Mouse (Mus musculus): ENCODE results near the gene Thada. TPM values are rescaled to one million over a fixed set of nuclear protein-coding genes. Genes with fewer than 3 reads are reported as not detected.

Gene Thada
- polyA plus RNA-seq, 1 experiment from 2014 or later: 8.1 TPM

DNA sequence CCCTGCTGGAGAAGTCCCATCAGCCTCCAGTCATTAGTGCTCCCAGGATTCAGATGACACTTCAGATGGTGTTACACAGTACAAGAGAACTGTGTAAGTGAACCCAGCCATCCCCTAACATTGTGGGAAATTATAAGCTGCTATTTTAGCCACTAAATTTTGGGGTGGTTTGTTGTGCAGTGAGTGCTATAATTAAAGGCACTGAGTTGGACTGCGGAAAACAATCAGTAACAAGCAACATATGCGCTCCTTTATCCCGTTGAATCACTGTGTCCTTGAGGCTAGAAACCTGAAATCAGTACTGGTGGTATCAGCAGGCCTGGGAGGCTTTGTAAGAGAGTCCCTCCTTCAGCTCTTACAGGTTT is 113.2 kb downstream of the Thada start:
- H3K27ac ChIP-seq (replicated peaks in 1 of 2; ENCODE audit: control insufficient read depth in 1 of 2, insufficient read depth in 1 of 2, low read depth in 2 of 2, low read length in 2 of 2): no peak overlapping the region
- H3K27me3 ChIP-seq (ENCODE audit: control insufficient read depth, insufficient read depth, low read length): no peaks in the 10 kb centered on the region
- no peak overlapping the region for H3K4me2 ChIP-seq (ENCODE audit: low read length)
- no peak overlapping the region for H3K4me3 ChIP-seq (ENCODE audit: control insufficient read depth in 1 of 2, insufficient read depth in 1 of 2, low read depth in 1 of 2, low read length in 2 of 2)
- WGBS: 90% methylated on average over 3 of the region's 3 CpGs
- H3K4me1 ChIP-seq (ENCODE audit: control insufficient read depth in 2 of 2, insufficient read depth in 2 of 2, low read length in 2 of 2): 0 out of 4 replicates have a peak, but pooled peaks cover 0 to 3% of the 10 kb centered on the region in 2 experiments
- ATAC-seq (ENCODE audit: insufficient number of reproducible peaks, insufficient read depth, low FRiP score, low read depth): no peak
- peaks cover 6% of the 10 kb centered on the region; the same call in 1 of the 2 replicates for H3K36me3 ChIP-seq (ENCODE audit: control insufficient read depth, insufficient read depth, low read length)
- no peak overlapping the region for H3K9ac ChIP-seq (ENCODE audit: low read length)
- H3K9me3 ChIP-seq (ENCODE audit: control insufficient read depth, low read length): no peaks in the 10 kb centered on the region

DNA sequence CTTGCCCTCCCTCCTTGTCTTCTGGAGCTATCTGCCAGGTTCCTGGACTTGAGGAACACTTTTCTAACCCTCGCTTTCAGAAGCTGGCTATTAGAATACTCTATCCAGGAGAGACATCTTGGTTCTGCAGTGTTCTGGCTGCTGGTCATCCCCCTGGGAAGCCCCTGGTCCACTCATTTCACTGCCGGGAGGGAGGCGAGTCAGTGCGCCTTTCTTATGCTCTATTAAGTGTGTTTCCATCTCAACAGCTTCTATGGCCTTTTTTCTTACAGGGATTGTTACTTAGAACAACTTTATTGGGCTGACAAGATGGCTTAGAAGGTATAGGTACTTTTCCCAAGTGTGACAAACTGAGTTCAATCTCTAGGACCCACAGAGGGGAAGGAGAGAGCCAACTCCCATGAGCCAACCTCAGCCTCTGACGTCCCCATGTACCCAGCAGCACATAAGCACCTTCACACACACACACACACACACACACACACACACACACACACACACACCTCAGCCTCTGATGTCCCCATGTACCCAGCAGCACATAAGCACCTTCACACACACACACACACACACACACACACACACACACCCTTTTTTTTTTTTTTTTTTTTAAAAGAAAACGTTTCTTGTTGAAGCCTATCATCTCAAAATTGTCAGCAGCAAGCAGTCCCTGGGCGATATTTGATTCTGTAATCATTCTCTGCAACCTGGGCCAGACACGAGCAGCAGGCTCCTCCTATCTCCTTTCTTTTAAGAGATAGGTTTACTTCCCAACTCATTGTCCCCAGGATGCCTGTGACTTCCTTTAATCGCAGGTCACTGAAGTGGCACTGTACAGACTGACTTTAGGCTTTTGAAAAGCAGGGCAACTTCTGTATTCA is 113.9 kb downstream of the Thada start:
- Histone ChIP-seq H3K4me3 (ENCODE audit: control insufficient read depth in 1 of 2, insufficient read depth in 1 of 2, low read depth in 1 of 2, low read length in 2 of 2) (no peak overlapping the region), H3K4me2 (ENCODE audit: low read length) (no peak overlapping the region), H3K36me3 (ENCODE audit: control insufficient read depth, insufficient read depth, low read length) (0 out of 2 replicates have a peak, but pooled peaks cover 4% of the 10 kb centered on the region), H3K4me1 (ENCODE audit: control insufficient read depth in 2 of 2, insufficient read depth in 2 of 2, low read length in 2 of 2) (0 out of 4 replicates have a peak, but pooled peaks cover 0 to 3% of the 10 kb centered on the region in 2 experiments), H3K9me3 (ENCODE audit: control insufficient read depth, low read length) (no peaks in the 10 kb centered on the region), H3K9ac (ENCODE audit: low read length) (no peak overlapping the region), H3K27me3 (ENCODE audit: control insufficient read depth, insufficient read depth, low read length) (no peaks in the 10 kb centered on the region), H3K27ac (replicated peaks in 1 of 2; ENCODE audit: control insufficient read depth in 1 of 2, insufficient read depth in 1 of 2, low read depth in 2 of 2, low read length in 2 of 2) (no peak overlapping the region)
- 61% methylated on average over 9 of the region's 9 CpGs for WGBS
- no peak for ATAC-seq (ENCODE audit: insufficient number of reproducible peaks, insufficient read depth, low FRiP score, low read depth)

DNA sequence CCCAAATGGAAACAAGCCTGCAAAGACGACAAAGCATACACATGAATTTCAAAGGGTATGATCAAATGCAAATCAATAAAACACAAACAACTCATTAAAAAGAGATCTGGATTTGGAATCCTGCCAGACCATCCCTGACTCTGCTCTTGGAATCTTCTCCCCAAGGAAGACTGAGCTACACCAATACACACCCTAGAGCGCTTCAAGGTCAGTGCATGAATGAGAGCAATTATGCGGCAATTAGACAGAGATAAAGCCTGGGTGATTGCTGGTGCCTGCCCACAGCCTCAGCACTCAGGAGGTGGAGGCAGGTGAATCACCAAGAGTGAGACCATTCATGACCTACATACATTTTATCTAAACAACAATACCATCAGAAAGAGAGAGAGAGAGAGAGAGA is 114.7 kb downstream of the Thada start:
- H3K4me2 ChIP-seq (ENCODE audit: low read length): no peak overlapping the region
- H3K27ac ChIP-seq (replicated peaks in 1 of 2; ENCODE audit: control insufficient read depth in 1 of 2, insufficient read depth in 1 of 2, low read depth in 2 of 2, low read length in 2 of 2): no peak overlapping the region
- no peaks in the 10 kb centered on the region for H3K4me1 ChIP-seq (ENCODE audit: control insufficient read depth in 2 of 2, insufficient read depth in 2 of 2, low read length in 2 of 2)
- H3K36me3 ChIP-seq (ENCODE audit: control insufficient read depth, insufficient read depth, low read length): peaks cover 7% of the 10 kb centered on the region; the same call in 1 of the 2 replicates
- 72% methylated on average over 3 of the region's 3 CpGs for WGBS
- H3K9me3 ChIP-seq (ENCODE audit: control insufficient read depth, low read length): no peaks in the 10 kb centered on the region
- no peak overlapping the region for H3K4me3 ChIP-seq (ENCODE audit: control insufficient read depth in 1 of 2, insufficient read depth in 1 of 2, low read depth in 1 of 2, low read length in 2 of 2)
- no peak for ATAC-seq (ENCODE audit: insufficient number of reproducible peaks, insufficient read depth, low FRiP score, low read depth)
- no peaks in the 10 kb centered on the region for H3K27me3 ChIP-seq (ENCODE audit: control insufficient read depth, insufficient read depth, low read length)
- no peak overlapping the region for H3K9ac ChIP-seq (ENCODE audit: low read length)

DNA sequence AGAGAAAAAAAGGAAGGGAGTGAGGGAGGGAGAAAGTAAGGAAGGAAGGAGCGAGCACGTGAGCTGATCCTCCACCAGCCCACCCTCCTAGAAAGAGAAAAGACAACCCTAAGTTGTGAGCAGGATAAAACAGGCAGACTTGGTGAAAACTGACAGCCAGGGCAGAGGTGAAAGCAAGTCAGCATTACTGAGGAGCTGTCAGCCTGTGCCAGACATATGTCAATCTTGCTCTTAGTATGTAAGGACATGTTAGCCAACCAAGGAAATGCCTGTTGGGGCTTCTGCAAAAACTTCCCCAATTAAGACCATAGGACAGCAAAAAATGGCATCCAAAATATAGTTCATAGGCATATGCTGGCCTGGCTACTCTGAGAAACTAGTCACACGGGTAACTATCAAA is 117.1 kb downstream of the Thada start:
- Histone ChIP-seq H3K4me3 (ENCODE audit: control insufficient read depth in 1 of 2, insufficient read depth in 1 of 2, low read depth in 1 of 2, low read length in 2 of 2) (no peak overlapping the region), H3K4me1 (ENCODE audit: control insufficient read depth in 2 of 2, insufficient read depth in 2 of 2, low read length in 2 of 2) (no peaks in the 10 kb centered on the region)
- 85% methylated on average over 3 of the region's 3 CpGs for WGBS

DNA sequence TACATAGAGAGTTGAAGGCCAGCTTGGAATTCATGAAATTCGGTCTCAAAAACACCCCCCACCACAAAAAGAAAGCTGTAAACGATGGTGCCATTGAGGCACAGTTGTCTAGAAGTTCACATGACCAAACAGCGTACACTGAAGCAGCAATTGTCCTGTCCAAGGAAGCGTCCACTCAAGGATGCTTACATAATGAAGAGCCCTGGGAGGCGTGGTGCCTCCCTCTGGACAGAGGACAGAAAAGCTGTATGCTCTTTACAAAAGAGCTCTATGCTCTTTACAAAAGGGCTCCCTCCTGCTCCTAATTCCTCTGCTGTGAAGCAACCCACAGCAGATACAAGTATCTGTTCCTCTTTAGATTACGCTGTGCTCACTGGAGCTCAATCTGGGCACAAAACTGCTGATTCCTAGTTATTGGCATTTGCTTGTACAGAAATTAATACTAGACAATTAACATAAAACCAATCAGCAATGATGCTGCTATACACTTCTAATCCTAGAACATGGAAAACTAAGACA is 123.6 kb downstream of the Thada start:
- H3K9me3 ChIP-seq (ENCODE audit: control insufficient read depth, low read length): no peaks in the 10 kb centered on the region
- no peaks in the 10 kb centered on the region for H3K4me1 ChIP-seq (ENCODE audit: control insufficient read depth in 2 of 2, insufficient read depth in 2 of 2, low read length in 2 of 2)
- H3K36me3 ChIP-seq (ENCODE audit: control insufficient read depth, insufficient read depth, low read length): peaks cover 4% of the 10 kb centered on the region; the same call in 1 of the 2 replicates
- no peaks in the 10 kb centered on the region for H3K27me3 ChIP-seq (ENCODE audit: control insufficient read depth, insufficient read depth, low read length)
- no peak overlapping the region for H3K4me3 ChIP-seq (ENCODE audit: control insufficient read depth in 1 of 2, insufficient read depth in 1 of 2, low read depth in 1 of 2, low read length in 2 of 2)
- 86% methylated on average over 6 of the region's 6 CpGs for WGBS
- ATAC-seq (ENCODE audit: insufficient number of reproducible peaks, insufficient read depth, low FRiP score, low read depth): no peak
- H3K27ac ChIP-seq (replicated peaks in 1 of 2; ENCODE audit: control insufficient read depth in 1 of 2, insufficient read depth in 1 of 2, low read depth in 2 of 2, low read length in 2 of 2): no peak overlapping the region
- H3K9ac ChIP-seq (ENCODE audit: low read length): no peak overlapping the region
- no peak overlapping the region for H3K4me2 ChIP-seq (ENCODE audit: low read length)

More for the DNA sequence above, 117.1 kb downstream of the Thada start:
- ATAC-seq (ENCODE audit: insufficient number of reproducible peaks, insufficient read depth, low FRiP score, low read depth): no peak
- no peak overlapping the region for H3K27ac ChIP-seq (replicated peaks in 1 of 2; ENCODE audit: control insufficient read depth in 1 of 2, insufficient read depth in 1 of 2, low read depth in 2 of 2, low read length in 2 of 2)
- no peaks in the 10 kb centered on the region for H3K27me3 ChIP-seq (ENCODE audit: control insufficient read depth, insufficient read depth, low read length)
- H3K4me2 ChIP-seq (ENCODE audit: low read length): no peak overlapping the region
- no peak overlapping the region for H3K9ac ChIP-seq (ENCODE audit: low read length)
- peaks cover 8% of the 10 kb centered on the region; the same call in 1 of the 2 replicates for H3K36me3 ChIP-seq (ENCODE audit: control insufficient read depth, insufficient read depth, low read length)
- no peaks in the 10 kb centered on the region for H3K9me3 ChIP-seq (ENCODE audit: control insufficient read depth, low read length)

DNA sequence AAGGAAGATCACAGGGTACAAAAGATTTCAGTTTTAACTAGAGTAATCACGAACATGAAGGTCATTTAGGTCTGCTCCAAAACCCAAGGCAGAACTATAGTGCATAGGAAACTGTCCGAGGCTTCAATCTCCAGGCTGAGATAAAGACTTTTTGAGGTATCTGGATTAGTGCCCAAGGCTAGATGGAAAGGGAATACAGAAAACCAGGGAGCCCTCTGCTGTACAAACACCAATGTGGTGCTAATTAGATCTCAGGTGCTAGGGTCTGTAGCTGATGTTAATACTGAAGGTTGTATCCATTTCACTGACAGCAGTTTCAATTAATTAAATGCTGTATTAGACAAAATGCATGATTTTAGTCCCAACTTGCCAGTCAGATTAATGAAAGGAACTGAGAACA is 124.3 kb downstream of the Thada start:
- Histone ChIP-seq H3K4me2 (ENCODE audit: low read length) (no peak overlapping the region), H3K36me3 (ENCODE audit: control insufficient read depth, insufficient read depth, low read length) (peaks cover 4% of the 10 kb centered on the region; the same call in 1 of the 2 replicates), H3K27me3 (ENCODE audit: control insufficient read depth, insufficient read depth, low read length) (no peaks in the 10 kb centered on the region), H3K4me3 (ENCODE audit: control insufficient read depth in 1 of 2, insufficient read depth in 1 of 2, low read depth in 1 of 2, low read length in 2 of 2) (no peak overlapping the region), H3K27ac (replicated peaks in 1 of 2; ENCODE audit: control insufficient read depth in 1 of 2, insufficient read depth in 1 of 2, low read depth in 2 of 2, low read length in 2 of 2) (no peak overlapping the region), H3K9me3 (ENCODE audit: control insufficient read depth, low read length) (no peaks in the 10 kb centered on the region), H3K4me1 (ENCODE audit: control insufficient read depth in 2 of 2, insufficient read depth in 2 of 2, low read length in 2 of 2) (no peaks in the 10 kb centered on the region), H3K9ac (ENCODE audit: low read length) (no peak overlapping the region)
- 40% methylated on average over 2 of the region's 2 CpGs for WGBS
- ATAC-seq (ENCODE audit: insufficient number of reproducible peaks, insufficient read depth, low FRiP score, low read depth): no peak

DNA sequence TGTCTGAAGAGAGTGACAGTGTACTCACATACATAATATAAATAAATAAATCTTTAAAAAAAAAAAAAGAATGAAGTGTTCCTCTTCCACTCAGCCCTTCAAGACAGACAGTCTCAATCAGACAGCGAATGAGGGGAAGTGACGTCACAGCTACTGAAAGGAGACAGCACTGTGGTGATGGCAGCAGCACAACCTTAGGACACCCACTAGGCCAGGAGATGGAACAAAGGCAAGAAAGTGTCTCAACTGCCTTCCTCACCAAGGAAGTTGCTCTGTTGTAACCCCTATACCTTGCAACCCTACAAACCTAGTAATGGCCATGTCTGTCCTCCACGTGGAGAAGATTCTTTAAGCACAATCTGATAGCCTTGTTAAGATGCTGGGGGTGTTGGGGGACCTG is 125.4 kb downstream of the Thada start:
- H3K9me3 ChIP-seq (ENCODE audit: control insufficient read depth, low read length): no peaks in the 10 kb centered on the region
- H3K9ac ChIP-seq (ENCODE audit: low read length): no peak overlapping the region
- no peak overlapping the region for H3K4me3 ChIP-seq (ENCODE audit: control insufficient read depth in 1 of 2, insufficient read depth in 1 of 2, low read depth in 1 of 2, low read length in 2 of 2)
- no peak overlapping the region for H3K27ac ChIP-seq (replicated peaks in 1 of 2; ENCODE audit: control insufficient read depth in 1 of 2, insufficient read depth in 1 of 2, low read depth in 2 of 2, low read length in 2 of 2)
- H3K36me3 ChIP-seq (ENCODE audit: control insufficient read depth, insufficient read depth, low read length): peaks cover 12% of the 10 kb centered on the region; the same call in 1 of the 2 replicates
- H3K27me3 ChIP-seq (ENCODE audit: control insufficient read depth, insufficient read depth, low read length): no peaks in the 10 kb centered on the region
- no peak overlapping the region for H3K4me2 ChIP-seq (ENCODE audit: low read length)
- ATAC-seq (ENCODE audit: insufficient number of reproducible peaks, insufficient read depth, low FRiP score, low read depth): no peak
- WGBS: 86% methylated on average over 3 of the region's 3 CpGs
- no peaks in the 10 kb centered on the region for H3K4me1 ChIP-seq (ENCODE audit: control insufficient read depth in 2 of 2, insufficient read depth in 2 of 2, low read length in 2 of 2)

Data from heart, embryonic 14.5 days (tissue).